In genomic region chr3:51756283-51756682, GRCm38 (mm10) we compare ENCODE assay signal across 26 mouse cellular contexts.
DNase-seq lines count a peak whose midpoint lies in the region; ATAC-seq and TF ChIP-seq lines count a peak whose summit lies in the region.
"Had no signal": no experiment of that assay in that cellular context is flagged by ENCODE, and none has a peak within 500 bp of the region (broad histone marks: within the 10 kb centered on the region; RNA-seq: fewer than 3 reads in every experiment).

No protein-coding gene starts in this region.

- peak; percentile 35 to 53 for DNase-seq in lung, adult 18-20 months
- DNase-seq in lung, postnatal 14 days, result no peak
- DNase-seq in lung, postnatal 0 days (ENCODE audit: low spot score), result no peak
- no peak for DNase-seq in lung, postnatal 4 days
- no peak for DNase-seq in stomach, postnatal 0 days (ENCODE audit: low spot score)
- no peak for DNase-seq in kidney, adult 11 months
- DNase-seq: adrenal gland, adult 8-10 months; adrenal gland, postnatal 25 days; cerebellum, adult 11-12 months; cerebellum, adult 8-10 months; cerebellum, postnatal 10 days; cerebellum, postnatal 36 days; embryo, embryonic 11 days; gastrocnemius, postnatal 25 days; heart, adult 2 months; heart, postnatal 14 days; heart, postnatal 4 days had no signal

- no peaks in the 10 kb centered on the region for H3K27me3 ChIP-seq in lung, postnatal 0 days (replicated peaks; ENCODE audit: insufficient read depth, low read length)
- no peaks in the 10 kb centered on the region for H3K27me3 ChIP-seq in stomach, postnatal 0 days (ENCODE audit: control insufficient read depth, insufficient read depth, low read length)
- H3K27me3 ChIP-seq: embryonic facial prominence, embryonic 13.5 days; forebrain, embryonic 12.5 days; forebrain, embryonic 15.5 days; heart, embryonic 12.5 days had no signal

- TF ChIP-seq EP300 in lung, postnatal 0 days (IDR thresholded peaks at IDR 0.05), result no peak
- TF ChIP-seq EP300 in stomach, postnatal 0 days (optimal IDR thresholded peaks at IDR 0.05), result no peak

- ATAC-seq in lung, postnatal 0 days, result peak; percentile 38; the same call in 1 of the 2 replicates
- peak; percentile 51; the same call in 1 of the 2 replicates for ATAC-seq in stomach, postnatal 0 days (ENCODE audit: low FRiP score, low TSS enrichment)
- ATAC-seq: CD4-positive, CD25-positive, alpha-beta regulatory T cell, adult 4 months; forebrain, embryonic 15.5 days; hindbrain, postnatal 0 days had no signal

- H3K9ac ChIP-seq in lung, postnatal 0 days (replicated peaks; ENCODE audit: low read depth), result no peak overlapping the region
- no peak overlapping the region for H3K9ac ChIP-seq in stomach, postnatal 0 days (ENCODE audit: low read length)
- H3K9ac ChIP-seq: embryonic facial prominence, embryonic 13.5 days; forebrain, embryonic 12.5 days; forebrain, embryonic 15.5 days; heart, embryonic 12.5 days; hindbrain, embryonic 14.5 days had no signal

- H3K27ac ChIP-seq in lung, postnatal 0 days (ENCODE audit: low read length), result no peak overlapping the region
- H3K27ac ChIP-seq in stomach, postnatal 0 days (replicated peaks), result no peak overlapping the region
- H3K27ac ChIP-seq: embryonic facial prominence, embryonic 10.5 days; embryonic facial prominence, embryonic 13.5 days; forebrain, embryonic 12.5 days; forebrain, embryonic 15.5 days; heart, adult 2 months; hindbrain, embryonic 14.5 days; hindbrain, postnatal 0 days had no signal

- TF ChIP-seq CTCF in lung, postnatal 0 days (IDR thresholded peaks at IDR 0.05), result no peak
- TF ChIP-seq CTCF in stomach, postnatal 0 days (IDR thresholded peaks at IDR 0.05; ENCODE audit: low read depth), result no peak

- no peak overlapping the region for H3K4me3 ChIP-seq in lung, postnatal 0 days (ENCODE audit: low read depth, low read length)
- no peak overlapping the region for H3K4me3 ChIP-seq in stomach, postnatal 0 days (ENCODE audit: low read depth, low read length)
- H3K4me3 ChIP-seq: embryonic facial prominence, embryonic 10.5 days; embryonic facial prominence, embryonic 13.5 days; erythroblast, embryonic 14.5 days; forebrain, embryonic 12.5 days; forebrain, embryonic 15.5 days; heart, adult 2 months; heart, embryonic 12.5 days had no signal

- H3K4me2 ChIP-seq in lung, postnatal 0 days (replicated peaks; ENCODE audit: low read depth, low read length), result no peak overlapping the region
- H3K4me2 ChIP-seq in stomach, postnatal 0 days (replicated peaks; ENCODE audit: low read depth), result no peak overlapping the region
- H3K4me2 ChIP-seq: embryonic facial prominence, embryonic 13.5 days; forebrain, embryonic 12.5 days; forebrain, embryonic 15.5 days; heart, embryonic 12.5 days; hindbrain, embryonic 14.5 days had no signal

- 56% methylated on average over 5 of the region's 5 CpGs for WGBS in lung, postnatal 0 days
- WGBS in stomach, postnatal 0 days, result 72% methylated on average over 5 of the region's 5 CpGs

- no peaks in the 10 kb centered on the region for H3K9me3 ChIP-seq in lung, postnatal 0 days (ENCODE audit: low read length)
- H3K9me3 ChIP-seq in stomach, postnatal 0 days (ENCODE audit: control insufficient read depth, low read length), result no peaks in the 10 kb centered on the region
- H3K9me3 ChIP-seq: embryonic facial prominence, embryonic 10.5 days; embryonic facial prominence, embryonic 13.5 days; forebrain, embryonic 12.5 days; forebrain, embryonic 15.5 days; heart, embryonic 12.5 days had no signal

- no peaks in the 10 kb centered on the region for H3K36me3 ChIP-seq in lung, postnatal 0 days (ENCODE audit: insufficient read depth, low read length)
- H3K36me3 ChIP-seq in stomach, postnatal 0 days (ENCODE audit: control insufficient read depth, insufficient read depth, low read length), result no peaks in the 10 kb centered on the region
- H3K36me3 ChIP-seq: embryonic facial prominence, embryonic 10.5 days; embryonic facial prominence, embryonic 13.5 days; forebrain, embryonic 12.5 days; forebrain, embryonic 15.5 days; heart, embryonic 12.5 days had no signal

- peaks cover 3% of the 10 kb centered on the region; the same call in 1 of the 2 replicates for H3K4me1 ChIP-seq in lung, postnatal 0 days (ENCODE audit: insufficient read depth, low read depth, low read length)
- H3K4me1 ChIP-seq in stomach, postnatal 0 days (replicated peaks; ENCODE audit: control insufficient read depth, insufficient read depth), result no peaks in the 10 kb centered on the region

Comparison
In these comparisons a context has a peak if more than half of its experiments do, and no peak if none do; other contexts are left out.
1. DNase-seq: peak in lung, adult 18-20 months (2 of 2); none in lung, postnatal 14 days (single experiment), lung, postnatal 0 days (single experiment), lung, postnatal 4 days (0 of 2), stomach, postnatal 0 days (single experiment) and kidney, adult 11 months (single experiment).